Mouse (Mus musculus) embryonic fibroblast, embryonic 13.5 days (primary cell): ENCODE data around the gene Mknk2. TPM values are rescaled to one million over a fixed set of nuclear protein-coding genes. Genes with fewer than 3 reads are reported as not detected.

Experiments used
- H3K27ac ChIP-seq: 2 replicates; pipeline ENCODE4 v1.5.1; 2012; ENCODE audit warnings: low read length, control low read depth, inconsistent platforms; ENCODE audit not compliant: insufficient read depth
- H3K4me1 ChIP-seq: 2 replicates; pipeline ENCODE4 v1.6.1; 2011; ENCODE audit warnings: low read length; ENCODE audit not compliant: control insufficient read depth, insufficient read depth
- H3K4me3 ChIP-seq: 2 replicates; pipeline ENCODE4 v1.5.1; 2011; ENCODE audit warnings: mild to moderate bottlenecking, control low read depth, low read length; ENCODE audit not compliant: insufficient read depth
- CTCF ChIP-seq: IDR thresholded peaks from 2 replicates; pipeline ENCODE4 v1.5.1; 2011; ENCODE audit warnings: mild to moderate bottlenecking, control low read depth, low read length, moderate library complexity, borderline replicate concordance; ENCODE audit not compliant: insufficient read depth
- POLR2A ChIP-seq: IDR thresholded peaks from 2 replicates; pipeline ENCODE4 v1.6.1; 2011; ENCODE audit warnings: low read depth, mild to moderate bottlenecking, control low read depth, low read length, moderate library complexity
- polyA plus RNA-seq: library from polyadenylated mRNA; stranded (reverse); fragments of >200 nt; gene quantifications from 2 replicates; pipeline ENCODE4 v1.2.4, GENCODE M21; 2011; ENCODE audit warnings: low read depth; ENCODE audit not compliant: missing spikeins, insufficient read length

Mknk2 gene
- polyA plus RNA-seq, 1 experiment, result 39.8 TPM

GRCm38 (mm10) chr10:80622661-80623456 lies 55.1 kb downstream of the Mknk2 start, which contains the start of gene Csnk1g2:
Gene Csnk1g2 (plus strand): TSS chr10:80622838.
- Histone ChIP-seq H3K4me3 (peak within 1 kb of the TSS; percentile 81), H3K27ac (peak within 1 kb of the TSS; percentile 83), H3K4me1 (0 out of 2 replicates have a peak, but pooled peaks cover 7% of the 10 kb centered on the region)
- TF ChIP-seq POLR2A (peak; percentile 67), CTCF (no peak)

- TF ChIP-seq CTCF (no peak), POLR2A (peak; percentile 59)
- Histone ChIP-seq H3K4me1 (0 out of 2 replicates have a peak, but pooled peaks cover 7% of the 10 kb centered on the region), H3K4me3 (peak overlapping the region; percentile 44), H3K27ac (peak overlapping the region; percentile 83)
Observed at GRCm38 (mm10) chr10:80621940-80622660, 55.8 kb downstream of the Mknk2 start.

- 0 out of 2 replicates have a peak, but pooled peaks cover 7% of the 10 kb centered on the region for H3K4me1 ChIP-seq
- peak overlapping the region; percentile 41 for H3K4me3 ChIP-seq
- TF ChIP-seq POLR2A (no peak), CTCF (no peak)
- peak overlapping the region; percentile 27 for H3K27ac ChIP-seq
Observed at GRCm38 (mm10) chr10:80621690-80621939, 56.3 kb downstream of the Mknk2 start.

GRCm38 (mm10) chr10:80620796-80621689 lies 56.9 kb downstream of the Mknk2 start:
- peak overlapping the region; percentile 27 for H3K27ac ChIP-seq
- TF ChIP-seq CTCF (no peak), POLR2A (no peak)
- peak overlapping the region; percentile 41 for H3K4me3 ChIP-seq
- 0 out of 2 replicates have a peak, but pooled peaks cover 7% of the 10 kb centered on the region for H3K4me1 ChIP-seq

GRCm38 (mm10) chr10:80620365-80620764 lies 57.5 kb downstream of the Mknk2 start:
- H3K27ac ChIP-seq, result no peak overlapping the region

GRCm38 (mm10) chr10:80619465-80620244 lies 58.3 kb downstream of the Mknk2 start:
- H3K27ac ChIP-seq, result no peak overlapping the region
- TF ChIP-seq POLR2A, result no peak
- no peak for TF ChIP-seq CTCF
- H3K4me1 ChIP-seq, result 0 out of 2 replicates have a peak, but pooled peaks cover 6% of the 10 kb centered on the region
- H3K4me3 ChIP-seq, result no peak overlapping the region

More at GRCm38 (mm10) chr10:80620365-80620764, 57.5 kb downstream of the Mknk2 start:
- H3K4me1 ChIP-seq, result 0 out of 2 replicates have a peak, but pooled peaks cover 7% of the 10 kb centered on the region
- no peak for TF ChIP-seq POLR2A
- no peak for TF ChIP-seq CTCF
- no peak overlapping the region for H3K4me3 ChIP-seq

GRCm38 (mm10) chr10:80618181-80618580 lies 59.7 kb downstream of the Mknk2 start:
- Histone ChIP-seq H3K4me3 (no peak overlapping the region), H3K27ac (no peak overlapping the region), H3K4me1 (no peaks in the 10 kb centered on the region)
- TF ChIP-seq CTCF (no peak), POLR2A (no peak)

Other genes with a start within 250 kb of the Mknk2 start
- gene Tcf3, start 244.5 kb downstream of the Mknk2 start, polyA plus RNA-seq, result 64.8 and 72.9 TPM in 2 replicates
- gene Onecut3, start 183.3 kb downstream of the Mknk2 start, polyA plus RNA-seq, result not detected in 2 replicates
- not detected in 2 replicates for gene Atp8b3, start 139.0 kb downstream of the Mknk2 start, polyA plus RNA-seq
- 19.4 and 21.9 TPM in 2 replicates for gene Rexo1, start 116.6 kb downstream of the Mknk2 start, polyA plus RNA-seq
- gene Klf16, start 100.8 kb downstream of the Mknk2 start, polyA plus RNA-seq, result 15.5 and 15.9 TPM in 2 replicates
- 42.1 and 58.7 TPM in 2 replicates for gene Abhd17a, start 87.8 kb downstream of the Mknk2 start, polyA plus RNA-seq
- 57.3 and 62.2 TPM in 2 replicates for gene Scamp4, start 75.2 kb downstream of the Mknk2 start, polyA plus RNA-seq
- gene Adat3, start 75.2 kb downstream of the Mknk2 start, polyA plus RNA-seq, result 1.4 and 2.9 TPM in 2 replicates
- gene Gm49322, start 72.1 kb downstream of the Mknk2 start, polyA plus RNA-seq, result 0.63 and 0.91 TPM in 2 replicates
- gene Csnk1g2, start 55.3 kb downstream of the Mknk2 start, polyA plus RNA-seq, result 92.4 and 105 TPM in 2 replicates
- gene Btbd2, start 21.0 kb downstream of the Mknk2 start, polyA plus RNA-seq, result 21.2 and 22.1 TPM in 2 replicates
- 40.9 and 56.0 TPM in 2 replicates for gene Mob3a, start 23.9 kb upstream of the Mknk2 start, polyA plus RNA-seq
- gene Izumo4, start 24.1 kb upstream of the Mknk2 start, polyA plus RNA-seq, result 24.6 and 38.5 TPM in 2 replicates
- gene Ap3d1, start 64.2 kb upstream of the Mknk2 start, polyA plus RNA-seq, result 116 and 155 TPM in 2 replicates
- gene Dot1l, start 77.1 kb upstream of the Mknk2 start, polyA plus RNA-seq, result 22.3 and 22.4 TPM in 2 replicates
- gene Sf3a2, start 120.1 kb upstream of the Mknk2 start, polyA plus RNA-seq, result 48.0 and 49.3 TPM in 2 replicates
- gene Plekhj1, start 120.5 kb upstream of the Mknk2 start, polyA plus RNA-seq, result 59.1 and 59.9 TPM in 2 replicates
- gene Amh, start 127.1 kb upstream of the Mknk2 start, polyA plus RNA-seq, result not detected in 2 replicates
- gene Jsrp1, start 135.4 kb upstream of the Mknk2 start, polyA plus RNA-seq, result 0.70 TPM in 1 of 2 replicates, not detected in the other
- gene Oaz1, start 148.5 kb upstream of the Mknk2 start, polyA plus RNA-seq, result 331 and 347 TPM in 2 replicates
- gene Lingo3, start 165.9 kb upstream of the Mknk2 start, polyA plus RNA-seq, result 0.19 TPM in 1 of 2 replicates, not detected in the other
- 75.6 and 106 TPM in 2 replicates for gene Lsm7, start 177.1 kb upstream of the Mknk2 start, polyA plus RNA-seq
- 23.8 and 30.9 TPM in 2 replicates for gene Sppl2b, start 177.2 kb upstream of the Mknk2 start, polyA plus RNA-seq
- gene Tmprss9, start 193.7 kb upstream of the Mknk2 start, polyA plus RNA-seq, result not detected in 2 replicates
- gene Timm13, start 222.9 kb upstream of the Mknk2 start, polyA plus RNA-seq, result 75.8 and 89.2 TPM in 2 replicates
- gene Lmnb2, start 240.1 kb upstream of the Mknk2 start, polyA plus RNA-seq, result 14.1 and 14.7 TPM in 2 replicates